ENCODE assay signal across 9 mouse cellular contexts in genomic region chrX:136032799-136033763, GRCm38 (mm10). TPM values are rescaled to one million over a fixed set of nuclear protein-coding genes. Genes with fewer than 3 reads are reported as not detected.
A peak's percentile ranks its signal among the peaks of the same experiment; 100 is the strongest.
DNase-seq lines count a peak whose midpoint lies in the region; ATAC-seq and TF ChIP-seq lines count a peak whose summit lies in the region.
"Not testable (repeated sequence)": the region's sequence is repeated elsewhere in the genome, so short reads cannot be mapped to it uniquely, and the experiment has no call there.
"Had no signal": no experiment of that assay in that cellular context is flagged by ENCODE, and none has a peak within 500 bp of the region (broad histone marks: within the 10 kb centered on the region; RNA-seq: fewer than 3 reads in every experiment).

Arxes1 (plus strand) TSS chrX:136033367.

- not testable (repeated sequence) for H3K36me3 ChIP-seq in limb, embryonic 14.5 days (ENCODE audit: control insufficient read depth, insufficient read depth, low read length); midbrain, embryonic 12.5 days

- 17% methylated on average over 4 of the region's 49 CpGs for WGBS in limb, embryonic 14.5 days
- WGBS in midbrain, embryonic 12.5 days = 35% methylated on average over 13 of the region's 49 CpGs

- H3K4me1 ChIP-seq in limb, embryonic 14.5 days (ENCODE audit: control insufficient read depth, insufficient read depth, low read length); midbrain, embryonic 12.5 days: not testable (repeated sequence)

- peak; percentile 51 to 56 for DNase-seq in cerebellum, postnatal 36 days
- peak; percentile 11 for DNase-seq in forelimb bud, embryonic 11.5 days (ENCODE audit: low read depth, low spot score)
- peak; percentile 1 to 14 for DNase-seq in kidney, postnatal 36 days
- not testable (repeated sequence) for DNase-seq in limb, embryonic 14.5 days (ENCODE audit: low spot score)
- peak; percentile 16 for DNase-seq in right cerebral cortex, postnatal 14 days

- H3K4me2 ChIP-seq in limb, embryonic 14.5 days (replicated peaks; ENCODE audit: low read depth, low read length, severe bottlenecking) = peak within 1 kb of the TSS; percentile 42
- peak within 1 kb of the TSS; percentile 48 for H3K4me2 ChIP-seq in midbrain, embryonic 12.5 days (replicated peaks)

- not testable (repeated sequence) for H3K27me3 ChIP-seq in limb, embryonic 14.5 days (ENCODE audit: control insufficient read depth, insufficient read depth, low read length); midbrain, embryonic 12.5 days

- not testable (repeated sequence) for TF ChIP-seq POLR2A in limb, embryonic 14.5 days (IDR thresholded peaks at IDR 0.05; ENCODE audit: borderline replicate concordance, extremely low read depth, insufficient read depth, insufficient read length)

- not testable (repeated sequence) for H3K9me3 ChIP-seq in limb, embryonic 14.5 days (ENCODE audit: control insufficient read depth, low read length); midbrain, embryonic 12.5 days

- not testable (repeated sequence) for H3K27ac ChIP-seq in limb, embryonic 14.5 days (replicated peaks; ENCODE audit: low read depth, low read length); midbrain, embryonic 12.5 days (replicated peaks)

- peak; percentile 54 for ATAC-seq in activated CD4-positive, CD25-positive, alpha-beta regulatory T cell, adult 4 months
- ATAC-seq in hematopoietic stem cell, adult 5-6 weeks (replicated peaks in 1 of 2; ENCODE audit: insufficient read depth in 1 of 2, low FRiP score in 2 of 2, low TSS enrichment in 1 of 2, low read depth in 1 of 2, poor library complexity in 2 of 2, severe bottlenecking in 2 of 2) = peak; percentile 53 to 56
- ATAC-seq in limb, embryonic 14.5 days (ENCODE audit: low FRiP score, low read depth) = peak; percentile 95
- ATAC-seq in midbrain, embryonic 12.5 days (ENCODE audit: low FRiP score, low read depth) = peak; percentile 94

- H3K4me3 ChIP-seq in limb, embryonic 14.5 days (replicated peaks; ENCODE audit: low read length) = peak within 1 kb of the TSS; percentile 20
- H3K4me3 ChIP-seq in midbrain, embryonic 12.5 days = peak within 1 kb of the TSS; percentile 25

- H3K9ac ChIP-seq in limb, embryonic 14.5 days (ENCODE audit: low read depth, low read length, severe bottlenecking); midbrain, embryonic 12.5 days (replicated peaks): not testable (repeated sequence)

RNA-seq across cellular contexts. Expression of gene Arxes1, which starts in this region (rescaled TPM):
- polyA plus RNA-seq in activated CD4-positive, CD25-positive, alpha-beta regulatory T cell, adult 4 months (2017; shearing (Covaris generic)) = not detected
- total RNA-seq in hematopoietic stem cell, adult 5-6 weeks (2017) = not detected in 2 replicates
- polyA plus RNA-seq in limb, embryonic 14.5 days (2012; rRNA removed) = 12.5 and 15.0 TPM in 2 replicates
- 31.1 and 34.3 TPM in 2 replicates for polyA plus RNA-seq in limb, embryonic 14.5 days (2014; fragmentation: Nextera tagmentation; extraction: Ambion mirVana)
- polyA plus RNA-seq in midbrain, embryonic 12.5 days (2016; fragmentation: Nextera tagmentation; extraction: Ambion mirVana) = 51.9 and 53.3 TPM in 2 replicates
- polyA plus RNA-seq: myocyte had no signal

Comparison
In these comparisons a context has a peak if more than half of its experiments do, and no peak if none do; other contexts are left out.
1. RNA of gene Arxes1 (polyA plus RNA-seq): 51.9 to 53.3 TPM in midbrain, embryonic 12.5 days and 12.5 to 34.3 TPM in limb, embryonic 14.5 days; not detected in activated CD4-positive, CD25-positive, alpha-beta regulatory T cell, adult 4 months; every median in the first group is over 10 times any median in the second.
2. Peak in ATAC-seq in activated CD4-positive, CD25-positive, alpha-beta regulatory T cell, adult 4 months; RNA of the gene not detected or under 1 TPM.
3. Peak in ATAC-seq in hematopoietic stem cell, adult 5-6 weeks; RNA of the gene not detected or under 1 TPM.
4. Peak in every context shown above with its lines, with median percentiles within 50 percentile points of each other: ATAC-seq.